Mouse (Mus musculus): ENCODE data around the gene Zzef1. TPM values are rescaled to one million over a fixed set of nuclear protein-coding genes. Genes with fewer than 3 reads are reported as not detected.

Gene Zzef1
- polyA plus RNA-seq, 1 experiment from 2014 or later, result 7.2 TPM

DNA sequence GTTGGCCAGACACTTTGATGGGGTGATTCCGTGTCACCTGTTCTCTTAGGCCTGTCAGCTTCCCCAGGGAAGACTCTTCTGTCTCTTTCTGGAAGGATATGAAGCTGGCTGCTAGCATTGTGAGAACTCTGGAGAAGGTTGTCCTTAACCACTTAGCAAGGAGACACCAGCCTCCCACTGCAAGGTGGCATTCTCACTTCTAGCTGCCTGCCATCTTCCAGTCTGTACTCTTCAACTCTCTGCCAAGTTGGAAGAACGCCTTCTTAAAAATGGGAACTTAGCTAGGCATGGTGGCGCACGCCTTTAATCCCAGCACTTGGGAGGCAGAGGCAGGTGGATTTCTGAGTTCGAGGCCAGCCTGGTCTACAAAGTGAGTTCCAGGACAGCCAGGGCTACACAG is 17.7 kb downstream of the Zzef1 start:
- ATAC-seq (ENCODE audit: insufficient number of reproducible peaks, low FRiP score, low TSS enrichment, low read depth) (no peak), DNase-seq (ENCODE audit: low spot score) (no peak)
- Histone ChIP-seq H3K4me3 (ENCODE audit: low read depth, low read length) (no peak overlapping the region), H3K27ac (replicated peaks; ENCODE audit: low read depth, low read length) (no peak overlapping the region), H3K9ac (ENCODE audit: low read length) (no peak overlapping the region), H3K4me2 (ENCODE audit: low read depth, severe bottlenecking) (no peak overlapping the region), H3K27me3 (ENCODE audit: control insufficient read depth, insufficient read depth, low read length) (no peaks in the 10 kb centered on the region), H3K36me3 (ENCODE audit: control insufficient read depth, insufficient read depth, low read length) (no peaks in the 10 kb centered on the region), H3K4me1 (ENCODE audit: control insufficient read depth, insufficient read depth, low read length) (no peaks in the 10 kb centered on the region), H3K9me3 (ENCODE audit: control insufficient read depth, low read length) (no peaks in the 10 kb centered on the region)
- WGBS, result 91% methylated on average over 5 of the region's 5 CpGs

DNA sequence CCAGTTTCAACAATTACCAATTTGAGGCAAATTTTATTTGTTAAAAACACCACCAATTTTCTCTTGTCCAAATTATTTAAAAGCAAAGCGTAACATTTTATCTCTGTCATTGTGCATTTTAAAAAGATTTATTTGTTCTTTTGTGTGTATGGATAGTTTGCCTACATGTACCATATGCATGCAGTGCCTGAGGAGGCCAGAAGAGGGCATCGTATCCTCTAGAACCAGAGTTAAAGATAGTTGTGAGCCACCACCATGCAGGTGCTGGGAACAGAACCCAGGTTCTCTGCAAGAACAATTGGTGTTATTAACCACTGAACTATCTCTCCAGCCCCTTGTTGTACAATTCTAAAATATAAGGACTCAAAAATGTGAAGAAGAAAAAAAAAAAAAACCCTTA is 18.2 kb downstream of the Zzef1 start:
- 73% methylated on average over 2 of the region's 2 CpGs for WGBS

DNA sequence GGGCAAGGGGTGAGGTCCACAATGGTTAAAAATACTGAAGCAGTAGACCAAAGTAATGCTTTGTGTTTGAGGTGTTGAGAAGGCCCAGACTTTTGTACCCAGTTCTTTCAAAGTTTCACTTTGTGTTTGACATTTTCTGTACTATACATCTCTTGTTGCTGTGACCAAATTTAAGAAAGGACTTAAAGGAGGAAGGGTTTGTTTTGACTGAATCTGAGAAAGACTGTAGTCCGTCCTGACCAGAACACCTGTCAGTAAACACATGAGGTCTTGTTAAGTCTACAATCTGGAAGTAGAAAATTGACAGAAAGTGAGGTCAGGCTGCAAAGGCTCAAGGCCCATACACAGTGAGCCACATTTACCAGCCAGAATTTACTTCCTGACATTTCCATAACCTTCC is 20.8 kb downstream of the Zzef1 start:
- ATAC-seq (ENCODE audit: insufficient number of reproducible peaks, low FRiP score, low TSS enrichment, low read depth) (no peak), DNase-seq (ENCODE audit: low spot score) (no peak)
- Histone ChIP-seq H3K4me2 (ENCODE audit: low read depth, severe bottlenecking) (no peak overlapping the region), H3K9ac (ENCODE audit: low read length) (no peak overlapping the region), H3K9me3 (ENCODE audit: control insufficient read depth, low read length) (no peaks in the 10 kb centered on the region), H3K4me1 (ENCODE audit: control insufficient read depth, insufficient read depth, low read length) (no peaks in the 10 kb centered on the region), H3K36me3 (ENCODE audit: control insufficient read depth, insufficient read depth, low read length) (no peaks in the 10 kb centered on the region), H3K4me3 (ENCODE audit: low read depth, low read length) (no peak overlapping the region), H3K27me3 (ENCODE audit: control insufficient read depth, insufficient read depth, low read length) (no peaks in the 10 kb centered on the region), H3K27ac (replicated peaks; ENCODE audit: low read depth, low read length) (no peak overlapping the region)
- WGBS, result 97% methylated on average over 1 of the region's 1 CpGs

More for the DNA sequence above, 18.2 kb downstream of the Zzef1 start:
- DNase-seq (ENCODE audit: low spot score), result no peak
- no peak overlapping the region for H3K4me3 ChIP-seq (ENCODE audit: low read depth, low read length)
- H3K4me1 ChIP-seq (ENCODE audit: control insufficient read depth, insufficient read depth, low read length), result no peaks in the 10 kb centered on the region
- H3K9me3 ChIP-seq (ENCODE audit: control insufficient read depth, low read length), result no peaks in the 10 kb centered on the region
- no peaks in the 10 kb centered on the region for H3K36me3 ChIP-seq (ENCODE audit: control insufficient read depth, insufficient read depth, low read length)
- no peak overlapping the region for H3K4me2 ChIP-seq (ENCODE audit: low read depth, severe bottlenecking)
- H3K27ac ChIP-seq (replicated peaks; ENCODE audit: low read depth, low read length), result no peak overlapping the region
- no peak overlapping the region for H3K9ac ChIP-seq (ENCODE audit: low read length)
- no peak for ATAC-seq (ENCODE audit: insufficient number of reproducible peaks, low FRiP score, low TSS enrichment, low read depth)
- no peaks in the 10 kb centered on the region for H3K27me3 ChIP-seq (ENCODE audit: control insufficient read depth, insufficient read depth, low read length)

DNA sequence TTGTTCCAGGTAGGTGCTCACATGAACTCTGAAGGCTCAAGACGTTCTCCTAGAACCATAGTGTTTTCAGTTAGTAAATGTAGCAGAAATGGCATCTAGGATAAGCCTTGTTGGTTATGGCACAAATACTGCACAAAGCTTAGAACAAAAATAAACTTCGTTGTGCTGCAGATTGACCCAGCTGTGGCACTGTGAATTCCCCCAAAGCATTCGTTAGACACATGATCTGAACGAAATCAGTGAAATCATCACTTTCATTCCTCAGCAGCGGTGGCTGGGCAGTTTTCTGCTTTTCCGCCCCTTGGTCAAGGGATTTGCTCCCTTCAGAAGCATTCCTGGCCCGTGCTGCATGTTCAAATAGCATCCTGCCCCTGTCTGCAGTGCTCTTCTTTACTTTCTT is 22.0 kb downstream of the Zzef1 start:
- Histone ChIP-seq H3K9me3 (ENCODE audit: control insufficient read depth, low read length) (no peaks in the 10 kb centered on the region), H3K4me2 (ENCODE audit: low read depth, severe bottlenecking) (no peak overlapping the region), H3K4me3 (ENCODE audit: low read depth, low read length) (no peak overlapping the region), H3K27me3 (ENCODE audit: control insufficient read depth, insufficient read depth, low read length) (no peaks in the 10 kb centered on the region), H3K36me3 (ENCODE audit: control insufficient read depth, insufficient read depth, low read length) (no peaks in the 10 kb centered on the region), H3K9ac (ENCODE audit: low read length) (no peak overlapping the region), H3K4me1 (ENCODE audit: control insufficient read depth, insufficient read depth, low read length) (no peaks in the 10 kb centered on the region), H3K27ac (replicated peaks; ENCODE audit: low read depth, low read length) (no peak overlapping the region)
- 86% methylated on average over 7 of the region's 7 CpGs for WGBS
- DNase-seq (ENCODE audit: low spot score) (no peak), ATAC-seq (ENCODE audit: insufficient number of reproducible peaks, low FRiP score, low TSS enrichment, low read depth) (no peak)

DNA sequence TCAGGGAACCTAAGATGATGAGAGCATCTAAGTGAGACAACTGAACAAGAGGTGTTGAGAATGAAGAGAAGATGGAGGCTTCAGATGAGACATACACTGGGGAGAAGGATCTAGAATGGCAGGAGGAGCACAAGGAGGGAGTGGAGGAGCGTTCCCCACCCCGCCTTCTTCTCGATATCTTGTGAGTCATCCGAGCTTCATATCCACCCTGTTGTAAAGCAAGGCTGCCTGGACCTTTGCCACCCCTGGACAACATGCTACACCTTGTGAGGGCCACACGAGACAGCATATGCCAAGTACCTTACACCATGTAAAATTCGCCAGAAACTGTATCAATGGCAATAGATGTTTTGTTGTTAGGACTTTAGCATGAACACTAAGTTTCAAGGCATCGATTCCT is 25.0 kb downstream of the Zzef1 start:
- no peak overlapping the region for H3K9ac ChIP-seq (ENCODE audit: low read length)
- no peak overlapping the region for H3K4me2 ChIP-seq (ENCODE audit: low read depth, severe bottlenecking)
- no peaks in the 10 kb centered on the region for H3K27me3 ChIP-seq (ENCODE audit: control insufficient read depth, insufficient read depth, low read length)
- peaks cover 4% of the 10 kb centered on the region for H3K36me3 ChIP-seq (ENCODE audit: control insufficient read depth, insufficient read depth, low read length)
- H3K4me3 ChIP-seq (ENCODE audit: low read depth, low read length), result no peak overlapping the region
- no peaks in the 10 kb centered on the region for H3K9me3 ChIP-seq (ENCODE audit: control insufficient read depth, low read length)
- DNase-seq (ENCODE audit: low spot score) (no peak), ATAC-seq (ENCODE audit: insufficient number of reproducible peaks, low FRiP score, low TSS enrichment, low read depth) (no peak)
- H3K27ac ChIP-seq (replicated peaks; ENCODE audit: low read depth, low read length), result no peak overlapping the region
- no peaks in the 10 kb centered on the region for H3K4me1 ChIP-seq (ENCODE audit: control insufficient read depth, insufficient read depth, low read length)
- 95% methylated on average over 7 of the region's 7 CpGs for WGBS

- no peak for ATAC-seq (ENCODE audit: insufficient number of reproducible peaks, low FRiP score, low TSS enrichment, low read depth)
- Histone ChIP-seq H3K4me1 (ENCODE audit: control insufficient read depth, insufficient read depth, low read length) (no peaks in the 10 kb centered on the region), H3K4me2 (ENCODE audit: low read depth, severe bottlenecking) (no peak overlapping the region), H3K9me3 (ENCODE audit: control insufficient read depth, low read length) (no peaks in the 10 kb centered on the region), H3K4me3 (ENCODE audit: low read depth, low read length) (no peak overlapping the region), H3K9ac (ENCODE audit: low read length) (no peak overlapping the region), H3K27ac (replicated peaks; ENCODE audit: low read depth, low read length) (no peak overlapping the region), H3K27me3 (ENCODE audit: control insufficient read depth, insufficient read depth, low read length) (no peaks in the 10 kb centered on the region), H3K36me3 (ENCODE audit: control insufficient read depth, insufficient read depth, low read length) (peaks cover 5% of the 10 kb centered on the region; the same call in 1 of the 2 replicates)
- 86% methylated on average over 3 of the region's 3 CpGs for WGBS
- no peak for DNase-seq (ENCODE audit: low spot score)
Measured at GRCm38 (mm10) chr11:72829869-72830268, 33.8 kb downstream of the Zzef1 start.

- no peak overlapping the region for H3K4me3 ChIP-seq (ENCODE audit: low read depth, low read length)
- H3K27me3 ChIP-seq (ENCODE audit: control insufficient read depth, insufficient read depth, low read length), result no peaks in the 10 kb centered on the region
- no peaks in the 10 kb centered on the region for H3K9me3 ChIP-seq (ENCODE audit: control insufficient read depth, low read length)
- H3K4me2 ChIP-seq (ENCODE audit: low read depth, severe bottlenecking), result no peak overlapping the region
- H3K36me3 ChIP-seq (ENCODE audit: control insufficient read depth, insufficient read depth, low read length), result no peaks in the 10 kb centered on the region
- WGBS, result 83% methylated on average over 3 of the region's 3 CpGs
- H3K27ac ChIP-seq (replicated peaks; ENCODE audit: low read depth, low read length), result no peak overlapping the region
- no peak overlapping the region for H3K9ac ChIP-seq (ENCODE audit: low read length)
- no peaks in the 10 kb centered on the region for H3K4me1 ChIP-seq (ENCODE audit: control insufficient read depth, insufficient read depth, low read length)
- ATAC-seq (ENCODE audit: insufficient number of reproducible peaks, low FRiP score, low TSS enrichment, low read depth) (no peak), DNase-seq (ENCODE audit: low spot score) (no peak)
Measured at GRCm38 (mm10) chr11:72842731-72843130, 46.7 kb downstream of the Zzef1 start.

DNA sequence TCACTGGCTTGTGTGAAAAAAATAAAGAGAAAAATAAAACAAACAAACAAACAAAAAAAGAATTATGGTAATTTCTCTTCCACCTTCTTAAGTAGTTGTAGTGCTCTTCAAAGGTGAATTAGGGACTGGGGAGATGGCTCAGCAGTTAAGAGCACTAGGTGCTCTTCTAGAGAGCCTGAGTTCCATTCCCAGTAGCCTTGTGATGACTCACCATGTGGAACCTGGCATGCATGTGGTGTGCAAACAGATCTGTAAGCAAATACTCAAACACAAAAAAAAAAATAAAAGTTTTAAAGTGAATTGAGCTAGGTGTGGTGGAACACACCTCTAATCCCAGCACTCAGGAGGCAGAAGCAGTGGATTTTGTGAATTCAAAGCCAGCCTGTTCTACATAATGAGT is 47.5 kb downstream of the Zzef1 start:
- ATAC-seq (ENCODE audit: insufficient number of reproducible peaks, low FRiP score, low TSS enrichment, low read depth) (no peak), DNase-seq (ENCODE audit: low spot score) (no peak)
- no peak overlapping the region for H3K4me3 ChIP-seq (ENCODE audit: low read depth, low read length)
- H3K9ac ChIP-seq (ENCODE audit: low read length), result no peak overlapping the region
- no peak overlapping the region for H3K27ac ChIP-seq (replicated peaks; ENCODE audit: low read depth, low read length)
- H3K4me2 ChIP-seq (ENCODE audit: low read depth, severe bottlenecking), result no peak overlapping the region
- H3K9me3 ChIP-seq (ENCODE audit: control insufficient read depth, low read length), result no peaks in the 10 kb centered on the region
- no peaks in the 10 kb centered on the region for H3K27me3 ChIP-seq (ENCODE audit: control insufficient read depth, insufficient read depth, low read length)
- H3K4me1 ChIP-seq (ENCODE audit: control insufficient read depth, insufficient read depth, low read length), result no peaks in the 10 kb centered on the region
- peaks cover 3% of the 10 kb centered on the region; the same call in 1 of the 2 replicates for H3K36me3 ChIP-seq (ENCODE audit: control insufficient read depth, insufficient read depth, low read length)

DNA sequence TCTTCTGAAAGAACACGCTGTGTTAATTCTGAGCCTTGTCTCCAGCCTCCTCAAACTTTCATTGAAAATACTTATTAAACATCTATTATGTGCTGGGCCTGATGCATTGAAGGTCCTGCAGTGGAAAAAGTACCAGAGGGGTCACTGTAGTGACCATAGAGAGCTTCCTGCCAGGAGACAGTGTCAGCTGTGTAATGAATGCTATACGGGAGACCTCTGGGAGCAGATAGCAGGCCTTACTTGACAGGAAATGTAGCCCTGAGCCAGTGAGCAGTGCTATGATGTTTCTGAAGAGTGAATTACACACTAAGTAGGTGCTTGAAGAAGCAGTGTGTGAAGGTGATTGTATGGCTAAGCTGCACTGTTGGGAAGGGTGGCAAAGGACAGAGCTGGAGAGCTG is 49.5 kb downstream of the Zzef1 start:
- Histone ChIP-seq H3K27me3 (ENCODE audit: control insufficient read depth, insufficient read depth, low read length) (no peaks in the 10 kb centered on the region), H3K36me3 (ENCODE audit: control insufficient read depth, insufficient read depth, low read length) (peaks cover 3% of the 10 kb centered on the region; the same call in 1 of the 2 replicates), H3K4me2 (ENCODE audit: low read depth, severe bottlenecking) (no peak overlapping the region), H3K4me3 (ENCODE audit: low read depth, low read length) (no peak overlapping the region), H3K9me3 (ENCODE audit: control insufficient read depth, low read length) (no peaks in the 10 kb centered on the region), H3K27ac (replicated peaks; ENCODE audit: low read depth, low read length) (no peak overlapping the region), H3K4me1 (ENCODE audit: control insufficient read depth, insufficient read depth, low read length) (no peaks in the 10 kb centered on the region), H3K9ac (ENCODE audit: low read length) (no peak overlapping the region)
- 90% methylated on average over 2 of the region's 2 CpGs for WGBS
- ATAC-seq (ENCODE audit: insufficient number of reproducible peaks, low FRiP score, low TSS enrichment, low read depth) (no peak), DNase-seq (ENCODE audit: low spot score) (no peak)

Data from limb, embryonic 11.5 days (tissue).